ENCODE assay signal across 31 mouse cellular contexts in genomic region chr19:55732994-55733393, GRCm38 (mm10). TPM values are rescaled to one million over a fixed set of nuclear protein-coding genes. Genes with fewer than 3 reads are reported as not detected.
DNase-seq lines count a peak whose midpoint lies in the region; ATAC-seq and TF ChIP-seq lines count a peak whose summit lies in the region.
"Had no signal": no experiment of that assay in that cellular context is flagged by ENCODE, and none has a peak within 500 bp of the region (broad histone marks: within the 10 kb centered on the region; RNA-seq: fewer than 3 reads in every experiment).

No protein-coding gene starts in this region.

- no peak overlapping the region for H3K4me2 ChIP-seq in forebrain, embryonic 11.5 days (ENCODE audit: low read depth, low read length, severe bottlenecking)
- H3K4me2 ChIP-seq in intestine, embryonic 14.5 days (ENCODE audit: low read length): no peak overlapping the region; the same call in 1 of the 2 replicates
- H3K4me2 ChIP-seq: forebrain, embryonic 15.5 days; heart, embryonic 13.5 days; hindbrain, embryonic 14.5 days; limb, embryonic 15.5 days; liver, embryonic 15.5 days; lung, embryonic 15.5 days; midbrain, embryonic 12.5 days; neural tube, embryonic 13.5 days had no signal

- H3K4me3 ChIP-seq in forebrain, embryonic 10.5 days: no peak overlapping the region
- H3K4me3 ChIP-seq in forebrain, embryonic 11.5 days (ENCODE audit: low read depth, low read length): no peak overlapping the region
- H3K4me3 ChIP-seq in intestine, embryonic 14.5 days (ENCODE audit: low read depth, low read length): no peak overlapping the region
- H3K4me3 ChIP-seq in small intestine, adult 2 months (ENCODE audit: low read depth, low read length): no peak overlapping the region
- H3K4me3 ChIP-seq: forebrain, embryonic 15.5 days; heart, embryonic 13.5 days; layer of hippocampus, adult 2 months; limb, embryonic 15.5 days; liver, embryonic 15.5 days; lung, embryonic 15.5 days; megakaryocyte, embryonic 14.5 days; midbrain, embryonic 12.5 days; myocyte; neural tube, embryonic 13.5 days had no signal

- H3K9me3 ChIP-seq in forebrain, embryonic 10.5 days: no peaks in the 10 kb centered on the region
- no peaks in the 10 kb centered on the region for H3K9me3 ChIP-seq in forebrain, embryonic 11.5 days (ENCODE audit: control insufficient read depth, low read length)
- no peaks in the 10 kb centered on the region for H3K9me3 ChIP-seq in intestine, embryonic 14.5 days (ENCODE audit: control insufficient read depth, low read length)
- H3K9me3 ChIP-seq: forebrain, embryonic 15.5 days; heart, embryonic 13.5 days; limb, embryonic 15.5 days; liver, embryonic 15.5 days; lung, embryonic 15.5 days; megakaryocyte, embryonic 14.5 days; midbrain, embryonic 12.5 days; neural tube, embryonic 13.5 days had no signal

- TF ChIP-seq CTCF in small intestine, adult 2 months (IDR thresholded peaks at IDR 0.05; ENCODE audit: extremely low read depth, insufficient read length, insufficient replicate concordance, low read depth, low read length): no peak

- H3K4me1 ChIP-seq in forebrain, embryonic 10.5 days: peaks cover 13% of the 10 kb centered on the region
- 0 out of 2 replicates have a peak, but pooled peaks cover 5% of the 10 kb centered on the region for H3K4me1 ChIP-seq in forebrain, embryonic 11.5 days (replicated peaks; ENCODE audit: control insufficient read depth, insufficient read depth, low read length)
- H3K4me1 ChIP-seq in intestine, embryonic 14.5 days (replicated peaks; ENCODE audit: control insufficient read depth, insufficient read depth, low read length): peaks cover 3% of the 10 kb centered on the region; the same call in 1 of the 2 replicates
- H3K4me1 ChIP-seq in small intestine, adult 2 months (ENCODE audit: control insufficient read depth, insufficient read depth, insufficient read length, low read length): peaks cover 32% of the 10 kb centered on the region
- H3K4me1 ChIP-seq: forebrain, embryonic 15.5 days; lung, embryonic 15.5 days; megakaryocyte, embryonic 14.5 days; midbrain, embryonic 12.5 days; neural tube, embryonic 13.5 days had no signal

- H3K27ac ChIP-seq in forebrain, embryonic 10.5 days: 0 out of 2 replicates have a peak overlapping the region, but pooled peaks have one; percentile 8
- H3K27ac ChIP-seq in forebrain, embryonic 11.5 days (ENCODE audit: low read depth, low read length): no peak overlapping the region
- peak overlapping the region; percentile 73 for H3K27ac ChIP-seq in intestine, embryonic 14.5 days (ENCODE audit: low read depth)
- H3K27ac ChIP-seq in small intestine, adult 2 months (ENCODE audit: insufficient read depth, low read depth, low read length): peak overlapping the region; percentile 86
- H3K27ac ChIP-seq: forebrain, embryonic 15.5 days; heart, embryonic 13.5 days; hindbrain, embryonic 14.5 days; layer of hippocampus, adult 2 months; limb, embryonic 15.5 days; liver, embryonic 15.5 days; lung, embryonic 15.5 days; midbrain, embryonic 12.5 days; neural tube, embryonic 13.5 days had no signal

- no peaks in the 10 kb centered on the region for H3K36me3 ChIP-seq in forebrain, embryonic 10.5 days (replicated peaks)
- H3K36me3 ChIP-seq in forebrain, embryonic 11.5 days (ENCODE audit: control insufficient read depth, insufficient read depth, low read length): no peaks in the 10 kb centered on the region
- H3K36me3 ChIP-seq in intestine, embryonic 14.5 days (ENCODE audit: control insufficient read depth, insufficient read depth, low read length): no peaks in the 10 kb centered on the region
- no peaks in the 10 kb centered on the region for H3K36me3 ChIP-seq in small intestine, adult 2 months (ENCODE audit: control insufficient read depth, insufficient read depth, low read length)
- H3K36me3 ChIP-seq: forebrain, embryonic 15.5 days; heart, embryonic 13.5 days; limb, embryonic 15.5 days; liver, embryonic 15.5 days; lung, embryonic 15.5 days; midbrain, embryonic 12.5 days; neural tube, embryonic 13.5 days had no signal

- H3K27me3 ChIP-seq in forebrain, embryonic 10.5 days (ENCODE audit: poor library complexity, severe bottlenecking): 0 out of 2 replicates have a peak, but pooled peaks cover 13% of the 10 kb centered on the region
- no peaks in the 10 kb centered on the region for H3K27me3 ChIP-seq in forebrain, embryonic 11.5 days (ENCODE audit: control insufficient read depth, insufficient read depth, low read length)
- H3K27me3 ChIP-seq in intestine, embryonic 14.5 days (replicated peaks; ENCODE audit: control insufficient read depth, insufficient read depth, low read length): no peaks in the 10 kb centered on the region
- H3K27me3 ChIP-seq in small intestine, adult 2 months (ENCODE audit: control insufficient read depth, insufficient read depth, low read length): no peaks in the 10 kb centered on the region
- H3K27me3 ChIP-seq: forebrain, embryonic 15.5 days; heart, embryonic 13.5 days; limb, embryonic 15.5 days; lung, embryonic 15.5 days had no signal

- ATAC-seq in forebrain, embryonic 11.5 days (replicated peaks; ENCODE audit: low FRiP score): no peak
- ATAC-seq in intestine, embryonic 14.5 days (replicated peaks; ENCODE audit: low FRiP score, low TSS enrichment, low read depth): peak; percentile 76
- ATAC-seq: activated CD4-positive, CD25-positive, alpha-beta regulatory T cell, adult 4 months; CD4-positive, CD25-positive, alpha-beta regulatory T cell, adult 4 months; forebrain, embryonic 15.5 days had no signal

- DNase-seq in forebrain, embryonic 10.5 days (ENCODE audit: extremely low spot score, low spot score): no peak
- DNase-seq in forebrain, embryonic 11.5 days (ENCODE audit: low spot score): no peak
- peak; percentile 58 for DNase-seq in 3T3-L1 (ENCODE audit: low read depth, low spot score)
- DNase-seq in intestine, embryonic 14.5 days (ENCODE audit: low spot score): no peak
- DNase-seq in cerebellum, adult 11 months: no peak
- DNase-seq in lung, adult 18-20 months: no peak
- DNase-seq in ovary, postnatal 36 days (ENCODE audit: low spot score): no peak
- DNase-seq: adrenal gland, adult 8-10 months; cerebellum, adult 18-20 months; cerebellum, postnatal 25 days; gastrocnemius, postnatal 36 days; heart, adult 18-20 months; kidney, adult 8-10 months; kidney, postnatal 36 days; left cerebral cortex, postnatal 4 days; thymus, adult 2 months; thymus, postnatal 36 days had no signal

- no peak for TF ChIP-seq POLR2A in small intestine, adult 2 months (IDR thresholded peaks at IDR 0.05; ENCODE audit: low read depth, low read length)

- H3K9ac ChIP-seq in forebrain, embryonic 11.5 days (ENCODE audit: low read length): no peak overlapping the region
- no peak overlapping the region for H3K9ac ChIP-seq in intestine, embryonic 14.5 days (ENCODE audit: low read length)
- H3K9ac ChIP-seq: forebrain, embryonic 15.5 days; heart, embryonic 13.5 days; hindbrain, embryonic 14.5 days; limb, embryonic 15.5 days; liver, embryonic 15.5 days; lung, embryonic 15.5 days; midbrain, embryonic 12.5 days; neural tube, embryonic 13.5 days had no signal

- 70% methylated on average over 3 of the region's 3 CpGs for WGBS in forebrain, embryonic 10.5 days
- WGBS in forebrain, embryonic 11.5 days: 73% methylated on average over 3 of the region's 3 CpGs
- WGBS in intestine, embryonic 14.5 days: 30% methylated on average over 3 of the region's 3 CpGs
- WGBS in small intestine, adult 2 months: 28% methylated on average over 3 of the region's 3 CpGs

RNA-seq across cellular contexts. Expression of gene Tcf7l2, which starts 8.6 kb away (rescaled TPM):
- polyA plus RNA-seq in forebrain, embryonic 10.5 days (2016; fragmentation: Nextera tagmentation; extraction: Ambion mirVana): 96.2 and 105 TPM in 2 replicates
- polyA plus RNA-seq in forebrain, embryonic 11.5 days (2014; fragmentation: Nextera tagmentation; extraction: Ambion mirVana): 146 and 150 TPM in 2 replicates
- 97.2 and 99.2 TPM in 2 replicates for polyA plus RNA-seq in intestine, embryonic 14.5 days (2014; fragmentation: Nextera tagmentation; extraction: Ambion mirVana)
- 19.4 and 45.3 TPM in 2 replicates for polyA plus RNA-seq in small intestine, adult 2 months (2012; rRNA removed)
